Mouse (Mus musculus) liver, embryonic 14.5 days (tissue): ENCODE measurements around the gene Slc35d3. TPM values are rescaled to one million over a fixed set of nuclear protein-coding genes. Genes with fewer than 3 reads are reported as not detected.

ENCODE experiments used
- ATAC-seq: fragments of 200-750 bp; cut with Nextera tagmentation; 2 replicates; pipeline ENCODE4 v1.8.0; 2017; ENCODE audit warnings: moderate number of reproducible peaks, mild to moderate bottlenecking, moderate library complexity; ENCODE audit not compliant: insufficient read depth
- DNase-seq, 3 experiments: peaks; one replicate each; pipeline ENCODE4 v3.0.0-alpha.2; 2012 to 2013; ENCODE audit warnings: low read depth in 3 of 3, low spot score in 3 of 3
- H3K27ac ChIP-seq: fragments of 300-500 bp; sonication (generic); 2 replicates; pipeline ENCODE4 v1.5.1; 2014; ENCODE audit warnings: moderate library complexity, mild to moderate bottlenecking, control low read depth, inconsistent platforms
- H3K27me3 ChIP-seq: fragments of 300-500 bp; sonication (generic); 2 replicates; pipeline ENCODE4 v1.6.1; 2014; ENCODE audit warnings: mild to moderate bottlenecking, low read length, moderate library complexity; ENCODE audit not compliant: control insufficient read depth, insufficient read depth
- H3K36me3 ChIP-seq: fragments of 300-500 bp; sonication (generic); replicated peaks from 2 replicates; pipeline ENCODE4 v1.6.1; 2014; ENCODE audit warnings: low read depth; ENCODE audit not compliant: control insufficient read depth, insufficient read depth
- H3K4me1 ChIP-seq, 2 experiments: fragments of 200-500 bp in 1 of 2; fragments of 300-500 bp in 1 of 2; sonication (generic) in 1 of 2; replicated peaks; 2 replicates each; pipeline ENCODE4 v1.6.1; 2012 to 2014; ENCODE audit warnings: antibody characterized with exemption in 1 of 2, inconsistent platforms in 1 of 2, low read length in 1 of 2; ENCODE audit not compliant: control insufficient read depth in 2 of 2, insufficient read depth in 2 of 2
- H3K4me2 ChIP-seq: fragments of 300-500 bp; sonication (generic); 2 replicates; pipeline ENCODE4 v1.6.1; 2014; ENCODE audit warnings: low read depth, mild to moderate bottlenecking, control low read depth, moderate library complexity
- H3K4me3 ChIP-seq, 2 experiments: fragments of 200-500 bp in 1 of 2; fragments of 300-500 bp in 1 of 2; sonication (generic) in 1 of 2; 2 replicates each; pipeline ENCODE4 v1.5.1; 2012 to 2014; ENCODE audit warnings: low read depth in 2 of 2, low read length in 2 of 2, mild to moderate bottlenecking in 2 of 2, control low read depth in 1 of 2, inconsistent platforms in 1 of 2, moderate library complexity in 1 of 2; ENCODE audit not compliant: insufficient read depth in 1 of 2
- H3K9ac ChIP-seq: fragments of 300-500 bp; sonication (generic); replicated peaks from 2 replicates; pipeline ENCODE4 v1.6.1; 2014; ENCODE audit warnings: mild to moderate bottlenecking, control low read depth, moderate library complexity
- H3K9me3 ChIP-seq: fragments of 300-500 bp; sonication (generic); 2 replicates; pipeline ENCODE4 v1.6.1; 2016; ENCODE audit warnings: low read length, mixed read lengths; ENCODE audit not compliant: control insufficient read depth
- CTCF ChIP-seq: IDR thresholded peaks from 2 replicates; pipeline ENCODE4 v1.5.1; 2016; ENCODE audit warnings: antibody characterized with exemption, low read depth, control low read depth
- EP300 ChIP-seq: IDR thresholded peaks from 2 replicates; pipeline ENCODE4 v1.6.1; 2016; ENCODE audit warnings: antibody characterized with exemption, low read depth
- WGBS: fragments of 180-500 bp; shearing (Covaris S2); extraction: QIAGEN DNeasy Blood & Tissue Kit; methylation state at CpG from one replicate; pipeline ENCODE4 v1.1.7; 2014; ENCODE audit not compliant: insufficient replicate concordance; 5-methylcytosine and 5-hydroxymethylcytosine counted together
- polyA plus RNA-seq, 2 experiments: library from polyadenylated mRNA; depleted of rRNA in 1 of 2; stranded (reverse) in 1 of 2; unstranded in 1 of 2; fragments of >200 nt; fragmentation: Nextera tagmentation in 1 of 2; extraction: Ambion mirVana in 1 of 2; gene quantifications; 2 replicates each; pipeline versions ENCODE4 v1.2.1 to v1.2.3; 2012 to 2014

Slc35d3 gene
- polyA plus RNA-seq, 2 experiments, result 1.8 to 2.2 TPM

GRCm38 (mm10) chr10:19839836-19840235, 11.4 kb downstream of the Slc35d3 start:
- Histone ChIP-seq H3K9me3 (no peaks in the 10 kb centered on the region), H3K36me3 (no peaks in the 10 kb centered on the region), H3K9ac (no peak overlapping the region), H3K27ac (no peak overlapping the region), H3K4me2 (no peak overlapping the region), H3K4me3 (no peak overlapping the region), H3K4me1 (no peaks in the 10 kb centered on the region), H3K27me3 (no peaks in the 10 kb centered on the region)
- ATAC-seq (no peak), DNase-seq (no peak)
- 66% methylated on average over 5 of the region's 5 CpGs for WGBS
- TF ChIP-seq EP300, result no peak
- TF ChIP-seq CTCF, result no peak

DNA sequence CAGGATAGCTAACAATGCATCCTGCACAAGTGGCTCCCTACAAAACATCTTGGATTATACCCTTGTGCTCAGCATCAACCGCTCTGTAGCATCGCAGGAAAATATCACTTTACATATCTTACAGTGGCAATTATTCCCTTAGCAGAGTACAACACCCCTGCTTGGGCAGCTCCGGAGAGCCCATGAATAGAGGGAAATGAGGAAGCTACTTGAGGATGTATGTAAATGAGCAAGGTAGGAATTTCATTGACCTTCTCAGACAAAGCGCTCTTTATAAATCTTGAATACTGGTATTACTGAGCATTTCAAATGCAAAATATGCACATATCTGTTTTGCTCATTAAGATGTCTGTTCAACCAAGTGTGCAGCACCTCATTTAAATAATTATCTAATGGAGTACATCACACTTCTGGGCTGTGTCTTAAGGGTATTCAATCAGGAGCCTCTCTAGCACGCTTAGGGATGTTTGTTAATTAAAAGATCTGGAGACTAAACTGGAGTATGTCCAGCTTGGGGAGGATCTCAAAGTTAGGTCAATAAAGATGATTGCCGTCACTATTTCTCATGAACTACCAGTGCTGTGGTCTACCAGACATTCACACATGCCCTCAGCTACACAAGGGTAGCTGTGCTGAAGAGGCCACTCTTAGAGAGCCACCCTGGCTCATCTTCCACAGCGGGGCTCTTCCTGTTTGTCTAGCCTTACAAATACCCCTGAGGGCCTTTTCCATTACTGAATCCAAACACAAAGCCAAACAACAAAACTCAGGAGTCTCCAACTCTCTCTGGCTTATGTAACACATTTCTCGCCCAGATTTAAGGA, 15.2 kb downstream of the Slc35d3 start:
- H3K4me1 ChIP-seq, result no peaks in the 10 kb centered on the region
- H3K9ac ChIP-seq, result no peak overlapping the region
- no peak overlapping the region for H3K4me3 ChIP-seq
- no peak overlapping the region for H3K27ac ChIP-seq
- no peaks in the 10 kb centered on the region for H3K27me3 ChIP-seq
- no peaks in the 10 kb centered on the region for H3K36me3 ChIP-seq
- TF ChIP-seq EP300 (no peak), CTCF (no peak)
- H3K4me2 ChIP-seq, result no peak overlapping the region
- 69% methylated on average over 8 of the region's 8 CpGs for WGBS
- ATAC-seq (no peak), DNase-seq (no peak)
- no peaks in the 10 kb centered on the region for H3K9me3 ChIP-seq

GRCm38 (mm10) chr10:19834222-19834621, 17.0 kb downstream of the Slc35d3 start:
- H3K4me1 ChIP-seq, result no peaks in the 10 kb centered on the region
- no peak overlapping the region for H3K4me3 ChIP-seq
- WGBS, result 84% methylated on average over 6 of the region's 6 CpGs
- ATAC-seq, result no peak
- TF ChIP-seq CTCF, result no peak
- no peak for TF ChIP-seq EP300
- H3K27ac ChIP-seq, result no peak overlapping the region
- no peak overlapping the region for H3K9ac ChIP-seq
- H3K4me2 ChIP-seq, result no peak overlapping the region
- DNase-seq, result no peak
- H3K36me3 ChIP-seq, result no peaks in the 10 kb centered on the region
- H3K27me3 ChIP-seq, result no peaks in the 10 kb centered on the region
- no peaks in the 10 kb centered on the region for H3K9me3 ChIP-seq

DNA sequence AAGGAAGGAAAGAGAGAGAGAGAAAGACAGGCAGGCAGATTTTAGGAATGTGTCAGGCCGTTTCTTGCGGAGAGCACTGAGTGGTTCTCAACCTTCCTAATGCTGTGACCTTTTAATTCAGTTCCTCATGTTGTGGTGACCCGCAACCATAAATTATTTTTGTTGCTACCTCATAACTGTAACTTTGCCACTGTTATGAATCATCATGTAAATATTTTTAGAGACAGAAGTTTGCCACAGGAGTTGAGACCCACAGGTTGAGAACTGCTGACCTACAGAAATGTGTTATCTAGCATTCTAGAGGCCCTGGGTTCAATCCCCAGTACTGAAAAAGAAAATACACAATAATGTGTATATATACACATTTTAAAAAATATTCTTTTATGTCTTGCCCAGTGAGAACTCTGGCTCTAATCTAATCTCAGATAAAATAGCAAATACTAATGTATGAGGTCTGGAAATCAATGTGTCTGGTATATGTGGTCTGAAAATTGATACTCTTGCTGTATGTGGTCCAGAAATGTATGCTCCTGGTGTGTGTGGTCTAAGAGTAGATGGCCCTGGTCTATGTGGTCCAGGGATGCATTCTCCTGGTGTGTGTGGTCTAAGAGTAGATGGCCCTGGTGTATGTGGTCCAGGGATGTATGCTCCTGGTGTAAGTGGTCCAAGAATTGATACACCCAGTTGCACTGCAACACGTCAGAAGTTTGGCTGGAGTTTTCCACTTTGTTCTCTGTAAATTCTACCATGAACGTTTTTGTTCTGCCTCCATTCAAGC, 20.0 kb downstream of the Slc35d3 start:
- H3K9me3 ChIP-seq, result no peaks in the 10 kb centered on the region
- H3K4me3 ChIP-seq, result no peak overlapping the region
- TF ChIP-seq EP300, result no peak
- TF ChIP-seq CTCF, result no peak
- H3K9ac ChIP-seq, result no peak overlapping the region
- no peaks in the 10 kb centered on the region for H3K27me3 ChIP-seq
- DNase-seq (no peak), ATAC-seq (no peak)
- 55% methylated on average over 5 of the region's 5 CpGs for WGBS
- H3K4me1 ChIP-seq, result no peaks in the 10 kb centered on the region
- no peak overlapping the region for H3K4me2 ChIP-seq
- H3K36me3 ChIP-seq, result no peaks in the 10 kb centered on the region
- H3K27ac ChIP-seq, result no peak overlapping the region

DNA sequence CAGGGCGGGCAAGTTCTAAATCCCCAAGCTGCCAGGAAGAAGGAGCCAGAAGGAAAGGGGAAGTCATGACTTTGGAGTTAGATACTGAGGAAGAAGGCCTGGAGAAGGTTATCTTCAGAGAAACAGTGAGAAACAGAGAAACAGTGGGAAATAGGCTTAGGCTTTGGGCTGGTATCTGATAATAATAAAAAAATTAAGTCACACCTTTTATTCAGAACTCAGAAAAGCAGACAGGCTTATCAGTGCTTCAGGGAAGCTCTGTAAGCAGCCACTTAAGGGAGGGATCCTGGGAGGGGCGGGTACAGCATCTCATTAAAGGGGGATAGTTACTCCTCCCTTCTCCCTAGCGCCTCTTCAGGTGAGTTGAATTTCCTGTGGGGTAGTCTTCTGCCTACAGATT, 30.3 kb downstream of the Slc35d3 start:
- no peak overlapping the region for H3K9ac ChIP-seq
- 33% methylated on average over 3 of the region's 3 CpGs for WGBS
- H3K27ac ChIP-seq, result no peak overlapping the region
- no peak overlapping the region for H3K4me3 ChIP-seq
- H3K36me3 ChIP-seq, result no peaks in the 10 kb centered on the region
- no peak for ATAC-seq
- H3K27me3 ChIP-seq, result peaks cover 3% of the 10 kb centered on the region; the same call in 1 of the 2 replicates
- peaks cover 0 to 10% of the 10 kb centered on the region in 2 experiments; a peak in 2 of 4 replicates for H3K4me1 ChIP-seq
- TF ChIP-seq EP300 (no peak), CTCF (no peak)
- H3K4me2 ChIP-seq, result no peak overlapping the region
- H3K9me3 ChIP-seq, result no peaks in the 10 kb centered on the region
- no peak for DNase-seq
